Mouse (Mus musculus) R1 (cell line): ENCODE data around the gene Acy3.
"Not testable (repeated sequence)": the region's sequence is repeated elsewhere in the genome, so short reads cannot be mapped to it uniquely, and the experiment has no call there.

ENCODE experiments used
- DNase-seq: peaks from one replicate; pipeline ENCODE4 v3.0.0-alpha.2; 2018; ENCODE audit warnings: low read depth, low spot score

The Acy3 gene

GRCm38 (mm10) chr19:3974608-3975007 lies 11.8 kb upstream of the Acy3 start:
- DNase-seq: not testable (repeated sequence)

GRCm38 (mm10) chr19:3975866-3976265 lies 10.5 kb upstream of the Acy3 start:
- DNase-seq: no peak

- DNase-seq: peak; percentile 87
These were observed 6.1 kb upstream of the Acy3 start for GRCm38 (mm10) chr19:3980309-3980708.

- DNase-seq: no peak
These were observed 5.5 kb upstream of the Acy3 start for GRCm38 (mm10) chr19:3980917-3981316.

GRCm38 (mm10) chr19:3983527-3984200 lies 2.7 kb upstream of the Acy3 start:
- no peak for DNase-seq

- DNase-seq: no peak
These were observed 1.1 kb upstream of the Acy3 start for GRCm38 (mm10) chr19:3985261-3985681.

- peak; percentile 61 for DNase-seq
These were observed 1.7 kb downstream of the Acy3 start for GRCm38 (mm10) chr19:3988066-3988465.

- DNase-seq: peak; percentile 82
These were observed 2.4 kb downstream of the Acy3 start for GRCm38 (mm10) chr19:3988750-3989149.

GRCm38 (mm10) chr19:3990804-3991203 lies 4.4 kb downstream of the Acy3 start:
- DNase-seq: no peak

- no peak for DNase-seq
These were observed 5.2 kb downstream of the Acy3 start for GRCm38 (mm10) chr19:3991562-3991961.

GRCm38 (mm10) chr19:3991966-3992365 lies 5.6 kb downstream of the Acy3 start:
- no peak for DNase-seq

GRCm38 (mm10) chr19:3992416-3992815 lies 6.0 kb downstream of the Acy3 start, which contains the start of gene Tbx10:
Gene Tbx10 (plus strand): TSS chr19:3992752.
- DNase-seq: no peak

- DNase-seq: no peak
These were observed 8.6 kb downstream of the Acy3 start for GRCm38 (mm10) chr19:3994932-3995331.

GRCm38 (mm10) chr19:3995505-3995904 lies 9.1 kb downstream of the Acy3 start:
- DNase-seq: no peak

- DNase-seq: no peak
These were observed 9.7 kb downstream of the Acy3 start for GRCm38 (mm10) chr19:3996106-3996505.

- DNase-seq: no peak
These were observed 10.4 kb downstream of the Acy3 start for GRCm38 (mm10) chr19:3996747-3997146.

- DNase-seq: no peak
These were observed 10.9 kb downstream of the Acy3 start for GRCm38 (mm10) chr19:3997231-3997630.

- DNase-seq: no peak
These were observed 12.0 kb downstream of the Acy3 start for GRCm38 (mm10) chr19:3998335-3998734.

- no peak for DNase-seq
These were observed 12.9 kb downstream of the Acy3 start for GRCm38 (mm10) chr19:3999121-3999730.

- peak; percentile 98 for DNase-seq
These were observed 13.9 kb downstream of the Acy3 start, which contains the start of the genes Nudt8 and Gm49405 for GRCm38 (mm10) chr19:4000119-4000900. Gene Nudt8 (plus strand): TSS chr19:4000580. Gene Gm49405 (plus strand): TSS chr19:4000626.

GRCm38 (mm10) chr19:4000949-4001525 lies 14.7 kb downstream of the Acy3 start:
- DNase-seq: no peak

GRCm38 (mm10) chr19:4001752-4002151 lies 15.4 kb downstream of the Acy3 start:
- no peak for DNase-seq
